Mouse (Mus musculus): ENCODE results near the gene Traf4. TPM values are rescaled to one million over a fixed set of nuclear protein-coding genes. Genes with fewer than 3 reads are reported as not detected.
"Not testable (repeated sequence)": the region's sequence is repeated elsewhere in the genome, so short reads cannot be mapped to it uniquely, and the experiment has no call there.

Gene Traf4
- polyA plus RNA-seq, 1 experiment from 2014 or later = 75.6 TPM

DNA sequence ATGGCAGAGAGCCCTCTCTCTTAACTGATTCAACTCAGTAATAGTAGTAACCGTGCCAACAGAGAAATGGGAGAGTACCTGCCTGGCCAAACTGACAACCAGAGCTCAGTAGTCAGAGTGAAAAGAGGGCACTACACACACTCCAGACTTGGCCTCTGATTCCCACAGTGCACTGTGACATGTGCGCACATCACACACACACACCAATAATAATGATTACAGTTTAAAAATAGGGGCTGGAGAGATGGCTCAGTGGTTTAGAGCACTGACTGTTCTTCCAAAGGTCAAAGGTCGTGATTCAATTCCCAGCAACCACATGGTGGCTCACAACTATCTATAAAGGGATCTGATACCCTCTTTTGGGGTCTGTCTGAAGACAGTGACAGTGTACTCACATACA, 27.4 kb downstream of the Traf4 start:
- WGBS = 81% methylated on average over 3 of the region's 3 CpGs
- H3K4me2 ChIP-seq = no peak overlapping the region
- no peak overlapping the region for H3K27ac ChIP-seq (ENCODE audit: low read depth)
- no peak for TF ChIP-seq CTCF (IDR thresholded peaks at IDR 0.05; ENCODE audit: low read depth)
- H3K4me3 ChIP-seq (ENCODE audit: low read depth, low read length) = no peak overlapping the region
- no peaks in the 10 kb centered on the region for H3K36me3 ChIP-seq (ENCODE audit: insufficient read depth)
- H3K4me1 ChIP-seq (ENCODE audit: insufficient read depth) = no peaks in the 10 kb centered on the region
- ATAC-seq (ENCODE audit: insufficient read depth) = no peak
- DNase-seq = no peak
- no peaks in the 10 kb centered on the region for H3K9me3 ChIP-seq (ENCODE audit: low read depth, low read length)
- H3K9ac ChIP-seq = no peak overlapping the region
- H3K27me3 ChIP-seq (ENCODE audit: insufficient read depth, low read length) = no peaks in the 10 kb centered on the region

DNA sequence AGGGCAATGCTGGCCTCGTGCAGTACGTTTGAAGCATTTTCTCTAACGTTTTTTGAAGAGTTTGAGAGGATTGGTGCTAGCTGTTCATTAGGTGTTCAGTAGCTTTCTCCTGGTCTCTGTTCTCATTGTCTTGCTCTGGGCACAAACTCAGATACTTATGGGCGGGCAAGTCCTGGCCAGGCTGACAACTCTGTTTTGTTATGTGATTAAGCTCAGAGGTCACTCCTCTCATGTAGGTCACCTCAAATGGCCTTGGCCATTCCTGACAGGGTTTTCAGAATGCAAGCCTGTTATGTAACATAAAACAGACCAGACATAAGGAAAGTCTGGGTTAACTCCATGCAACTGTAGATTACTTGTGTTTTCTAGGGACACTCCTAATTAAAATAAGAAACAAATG, 27.8 kb downstream of the Traf4 start:
- no peaks in the 10 kb centered on the region for H3K9me3 ChIP-seq (ENCODE audit: low read depth, low read length)
- WGBS = 84% methylated on average over 4 of the region's 4 CpGs
- no peaks in the 10 kb centered on the region for H3K36me3 ChIP-seq (ENCODE audit: insufficient read depth)
- no peak for DNase-seq
- H3K4me2 ChIP-seq = no peak overlapping the region
- no peaks in the 10 kb centered on the region for H3K4me1 ChIP-seq (ENCODE audit: insufficient read depth)
- no peaks in the 10 kb centered on the region for H3K27me3 ChIP-seq (ENCODE audit: insufficient read depth, low read length)
- H3K4me3 ChIP-seq (ENCODE audit: low read depth, low read length) = no peak overlapping the region
- no peak for ATAC-seq (ENCODE audit: insufficient read depth)
- no peak for TF ChIP-seq CTCF (IDR thresholded peaks at IDR 0.05; ENCODE audit: low read depth)
- no peak overlapping the region for H3K27ac ChIP-seq (ENCODE audit: low read depth)
- H3K9ac ChIP-seq = no peak overlapping the region

DNA sequence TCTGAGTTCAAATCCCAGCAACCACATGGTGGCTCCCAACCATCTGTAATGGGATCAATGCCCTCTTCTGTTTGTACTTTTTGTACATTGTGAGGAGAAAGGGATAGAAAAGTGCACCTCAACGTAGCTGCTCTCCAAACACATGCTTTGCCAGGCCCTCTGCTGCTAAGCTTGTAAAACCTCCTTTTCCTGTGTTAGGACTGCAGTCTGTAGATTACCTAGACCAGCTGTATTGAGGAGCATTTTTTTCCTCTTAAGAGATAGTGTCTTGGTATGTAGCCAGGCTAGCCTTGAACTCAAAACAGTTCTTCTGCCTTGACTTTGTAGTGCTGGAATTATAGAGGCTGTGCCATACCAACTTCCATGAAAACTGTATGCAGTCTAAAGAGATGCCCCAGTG, 29.3 kb downstream of the Traf4 start:
- ATAC-seq (ENCODE audit: insufficient read depth) = no peak
- Histone ChIP-seq H3K36me3 (ENCODE audit: insufficient read depth) (peaks cover 4% of the 10 kb centered on the region; the same call in 1 of the 2 replicates), H3K27me3 (ENCODE audit: insufficient read depth, low read length) (no peaks in the 10 kb centered on the region), H3K9me3 (ENCODE audit: low read depth, low read length) (no peaks in the 10 kb centered on the region), H3K4me2 (no peak overlapping the region), H3K4me1 (ENCODE audit: insufficient read depth) (no peaks in the 10 kb centered on the region), H3K27ac (ENCODE audit: low read depth) (no peak overlapping the region), H3K4me3 (ENCODE audit: low read depth, low read length) (no peak overlapping the region), H3K9ac (no peak overlapping the region)
- no peak for DNase-seq
- TF ChIP-seq CTCF (IDR thresholded peaks at IDR 0.05; ENCODE audit: low read depth) = no peak
- WGBS = 79% methylated on average over 1 of the region's 1 CpGs

DNA sequence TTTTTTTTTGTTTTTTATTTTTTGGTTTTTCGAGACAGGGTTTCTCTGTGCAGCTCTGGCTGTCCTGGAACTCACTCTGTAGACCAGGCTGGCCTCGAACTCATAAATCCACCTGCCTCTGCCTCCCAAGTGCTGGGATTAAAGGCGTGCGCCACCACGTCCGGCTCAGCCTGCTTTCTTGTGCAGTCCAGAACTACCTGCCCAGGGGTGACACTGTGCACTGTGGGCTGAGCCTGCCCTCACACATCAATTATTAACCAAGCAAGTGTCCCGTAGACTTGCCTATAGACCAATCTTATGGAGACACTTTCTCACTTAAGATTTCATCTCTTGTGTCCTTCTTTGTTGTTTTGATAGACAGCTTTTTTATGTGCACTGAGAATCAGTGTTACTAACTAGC, 30.1 kb downstream of the Traf4 start:
- not testable (repeated sequence) for H3K9me3 ChIP-seq (ENCODE audit: low read depth, low read length); ATAC-seq (ENCODE audit: insufficient read depth); H3K36me3 ChIP-seq (ENCODE audit: insufficient read depth); H3K9ac ChIP-seq; H3K4me2 ChIP-seq; H3K27me3 ChIP-seq (ENCODE audit: insufficient read depth, low read length); DNase-seq; H3K4me3 ChIP-seq (ENCODE audit: low read depth, low read length); H3K4me1 ChIP-seq (ENCODE audit: insufficient read depth); H3K27ac ChIP-seq (ENCODE audit: low read depth)
- 78% methylated on average over 7 of the region's 7 CpGs for WGBS

DNA sequence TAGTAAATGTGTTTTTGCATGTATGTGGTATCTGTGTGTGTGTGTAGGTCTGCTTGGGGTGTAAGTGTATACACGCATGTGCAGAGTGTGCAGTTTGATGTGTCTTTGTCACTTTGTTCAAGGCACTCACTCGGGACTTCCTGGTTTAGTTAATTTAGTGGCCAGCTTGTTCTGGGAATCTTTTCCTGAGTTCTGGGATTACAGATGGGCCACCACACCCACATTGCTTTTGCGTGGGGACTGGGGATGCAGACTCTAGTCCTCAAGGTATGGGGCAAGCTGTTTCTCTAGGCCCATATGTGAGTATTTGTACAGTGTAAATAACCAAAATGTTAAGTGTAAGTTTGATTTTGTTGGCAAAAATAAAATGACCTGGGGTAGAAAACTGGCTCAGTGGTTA, 31.0 kb downstream of the Traf4 start:
- H3K4me3 ChIP-seq (ENCODE audit: low read depth, low read length) = no peak overlapping the region
- DNase-seq (no peak), ATAC-seq (ENCODE audit: insufficient read depth) (no peak)
- no peak overlapping the region for H3K9ac ChIP-seq
- H3K27ac ChIP-seq (ENCODE audit: low read depth) = no peak overlapping the region
- H3K36me3 ChIP-seq (ENCODE audit: insufficient read depth) = peaks cover 4% of the 10 kb centered on the region; the same call in 1 of the 2 replicates
- no peaks in the 10 kb centered on the region for H3K4me1 ChIP-seq (ENCODE audit: insufficient read depth)
- H3K27me3 ChIP-seq (ENCODE audit: insufficient read depth, low read length) = no peaks in the 10 kb centered on the region
- TF ChIP-seq CTCF (IDR thresholded peaks at IDR 0.05; ENCODE audit: low read depth) = no peak
- H3K4me2 ChIP-seq = no peak overlapping the region
- WGBS = 77% methylated on average over 3 of the region's 3 CpGs
- no peaks in the 10 kb centered on the region for H3K9me3 ChIP-seq (ENCODE audit: low read depth, low read length)

DNA sequence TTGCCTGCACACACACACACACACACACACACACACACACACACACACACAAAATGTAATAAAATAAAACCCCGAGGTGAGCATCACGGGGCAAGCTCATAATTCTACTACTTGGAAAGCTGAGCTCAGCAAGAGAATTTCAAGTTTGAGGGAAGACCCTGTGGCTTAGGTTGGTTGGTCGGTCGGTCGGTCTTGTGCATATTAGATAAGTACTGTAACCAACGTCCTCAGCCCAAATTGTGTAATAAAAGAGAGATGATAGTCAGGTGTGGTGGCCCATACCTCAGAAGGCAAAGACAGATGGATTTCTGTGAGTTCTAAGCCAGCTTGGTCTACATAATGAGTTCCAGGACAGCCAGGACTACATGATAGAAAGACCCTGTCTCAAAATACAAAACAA, 31.5 kb downstream of the Traf4 start:
- peaks cover 4% of the 10 kb centered on the region; the same call in 1 of the 2 replicates for H3K36me3 ChIP-seq (ENCODE audit: insufficient read depth)
- H3K4me2 ChIP-seq = no peak overlapping the region
- H3K27me3 ChIP-seq (ENCODE audit: insufficient read depth, low read length) = no peaks in the 10 kb centered on the region
- no peak for ATAC-seq (ENCODE audit: insufficient read depth)
- no peaks in the 10 kb centered on the region for H3K4me1 ChIP-seq (ENCODE audit: insufficient read depth)
- no peak overlapping the region for H3K4me3 ChIP-seq (ENCODE audit: low read depth, low read length)
- WGBS = 89% methylated on average over 6 of the region's 6 CpGs
- TF ChIP-seq CTCF (IDR thresholded peaks at IDR 0.05; ENCODE audit: low read depth) = no peak
- no peaks in the 10 kb centered on the region for H3K9me3 ChIP-seq (ENCODE audit: low read depth, low read length)
- H3K27ac ChIP-seq (ENCODE audit: low read depth) = no peak overlapping the region
- H3K9ac ChIP-seq = no peak overlapping the region
- DNase-seq = no peak

DNA sequence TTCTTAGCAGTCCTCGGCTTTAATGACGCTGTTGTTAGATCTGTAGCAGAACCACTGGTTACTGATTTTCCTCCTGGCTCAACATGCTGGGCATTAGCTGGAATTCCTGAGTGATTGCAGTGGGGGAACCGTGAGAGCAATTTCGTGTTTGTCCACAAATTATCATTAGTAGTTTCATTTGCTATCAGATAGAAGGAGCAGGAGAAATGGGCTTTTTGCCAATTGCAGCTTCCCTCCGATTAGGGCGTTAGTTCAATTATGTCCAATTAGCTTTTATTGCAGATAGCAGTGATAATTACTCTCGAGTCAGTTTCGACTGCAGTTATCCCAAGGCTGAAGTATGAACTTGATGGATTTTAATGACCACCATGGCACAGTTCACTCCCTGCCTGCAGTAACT, 35.9 kb downstream of the Traf4 start:
- Histone ChIP-seq H3K36me3 (ENCODE audit: insufficient read depth) (peaks cover 4% of the 10 kb centered on the region; the same call in 1 of the 2 replicates), H3K4me2 (no peak overlapping the region), H3K4me3 (ENCODE audit: low read depth, low read length) (no peak overlapping the region), H3K27ac (ENCODE audit: low read depth) (no peak overlapping the region), H3K9me3 (ENCODE audit: low read depth, low read length) (no peaks in the 10 kb centered on the region), H3K4me1 (ENCODE audit: insufficient read depth) (no peaks in the 10 kb centered on the region), H3K9ac (no peak overlapping the region), H3K27me3 (ENCODE audit: insufficient read depth, low read length) (no peaks in the 10 kb centered on the region)
- no peak for TF ChIP-seq CTCF (IDR thresholded peaks at IDR 0.05; ENCODE audit: low read depth)
- 78% methylated on average over 8 of the region's 8 CpGs for WGBS
- DNase-seq (no peak), ATAC-seq (ENCODE audit: insufficient read depth) (no peak)

DNA sequence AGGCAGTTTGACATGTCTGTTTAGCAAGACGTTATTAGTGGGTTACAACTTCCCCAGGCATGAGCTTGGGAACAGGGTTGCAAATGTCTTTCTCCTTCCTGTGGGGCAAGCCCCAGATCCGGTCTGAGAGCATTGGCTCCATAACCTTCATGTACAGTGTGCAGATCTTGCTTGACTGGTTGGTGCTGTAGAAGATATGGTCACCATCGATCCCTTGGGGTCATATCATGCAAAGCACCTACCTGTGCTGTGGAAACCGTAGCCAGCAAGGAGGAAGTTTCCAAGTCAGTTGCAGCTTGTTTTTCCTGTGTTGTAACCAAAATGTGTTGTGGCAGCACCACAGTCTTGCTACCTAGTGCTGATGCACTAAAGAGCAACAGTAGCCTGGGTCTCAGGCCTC, 38.6 kb downstream of the Traf4 start:
- Histone ChIP-seq H3K36me3 (ENCODE audit: insufficient read depth) (peaks cover 4% of the 10 kb centered on the region; the same call in 1 of the 2 replicates), H3K27me3 (ENCODE audit: insufficient read depth, low read length) (no peaks in the 10 kb centered on the region), H3K9me3 (ENCODE audit: low read depth, low read length) (no peaks in the 10 kb centered on the region), H3K9ac (no peak overlapping the region), H3K27ac (ENCODE audit: low read depth) (no peak overlapping the region), H3K4me1 (ENCODE audit: insufficient read depth) (no peaks in the 10 kb centered on the region), H3K4me3 (ENCODE audit: low read depth, low read length) (no peak overlapping the region), H3K4me2 (no peak overlapping the region)
- DNase-seq (no peak), ATAC-seq (ENCODE audit: insufficient read depth) (no peak)
- WGBS = 80% methylated on average over 4 of the region's 4 CpGs
- TF ChIP-seq CTCF (IDR thresholded peaks at IDR 0.05; ENCODE audit: low read depth) = no peak

All from lung, embryonic 14.5 days (tissue).